Mouse (Mus musculus) gastrocnemius, adult 18-20 months (tissue): Measurements from ENCODE around the gene Nob1. TPM values are rescaled to one million over a fixed set of nuclear protein-coding genes. Genes with fewer than 3 reads are reported as not detected.

Experiments
- DNase-seq: peaks from one replicate; pipeline ENCODE4 v3.0.0; 2021; ENCODE audit warnings: low spot score
- long read RNA-seq, 2 experiments: library from polyadenylated mRNA; stranded (forward); transcript quantifications; one replicate each; pipeline ENCODE4 v2.0.0; 2021
- total RNA-seq, 2 experiments: library from RNA; stranded (reverse); gene quantifications; 2 replicates each; pipeline ENCODE4 v1.2.3; 2021

The Nob1 gene
- 10 to 100 TPM; 21.4 to 27.5 TPM for total RNA-seq
- long read RNA-seq, experiment 1, transcript Nob1-201 (9 exons, 1,658 nt), result major isoform, 17 of 23 reads
- long read RNA-seq, experiment 1, partial matches to known transcripts, result 5 of 23 reads
- long read RNA-seq, experiment 1, other reads (novel, unspliced or antisense), result 1 of 23 reads
- long read RNA-seq, experiment 2, transcript Nob1-201 (9 exons, 1,658 nt), result major isoform, 19 of 30 reads
- long read RNA-seq, experiment 2, partial matches to known transcripts, result 8 of 30 reads
- long read RNA-seq, experiment 2, other reads (novel, unspliced or antisense), result 3 of 30 reads

DNA sequence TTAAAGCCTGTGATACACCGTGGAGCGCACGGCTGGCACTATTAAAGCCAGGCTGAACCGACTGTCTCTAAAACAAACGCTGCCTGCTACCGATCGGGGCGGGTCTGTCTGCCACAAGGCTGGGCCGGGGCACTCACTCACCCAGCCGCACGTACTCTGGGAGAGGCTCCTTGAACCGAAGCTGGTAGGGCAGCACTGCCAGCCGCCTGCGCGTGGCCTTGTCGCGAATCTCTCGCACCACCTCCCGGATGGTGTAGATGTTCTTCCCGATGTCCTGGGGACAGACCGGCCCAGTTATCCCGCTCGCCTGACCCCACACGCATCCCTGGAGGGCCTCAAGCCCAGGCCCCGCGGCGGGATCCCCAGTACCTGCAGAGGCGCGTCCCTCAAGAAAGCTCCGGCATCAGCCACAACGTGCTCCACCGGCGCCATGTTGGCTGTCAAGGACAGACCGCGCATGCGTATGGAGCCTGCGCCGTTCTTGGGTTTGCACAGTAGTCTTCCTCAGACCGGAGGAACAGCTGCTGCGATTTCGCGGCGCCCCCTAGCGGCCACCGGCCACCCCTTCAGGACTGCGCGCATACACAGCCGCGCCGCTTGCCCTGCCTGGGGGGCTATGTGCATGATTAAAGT is at the start of gene Nob1:
Nob1 (minus strand) TSS at position 455 of the 633 bp plus-strand sequence.
- peak; percentile 96 for DNase-seq

DNA sequence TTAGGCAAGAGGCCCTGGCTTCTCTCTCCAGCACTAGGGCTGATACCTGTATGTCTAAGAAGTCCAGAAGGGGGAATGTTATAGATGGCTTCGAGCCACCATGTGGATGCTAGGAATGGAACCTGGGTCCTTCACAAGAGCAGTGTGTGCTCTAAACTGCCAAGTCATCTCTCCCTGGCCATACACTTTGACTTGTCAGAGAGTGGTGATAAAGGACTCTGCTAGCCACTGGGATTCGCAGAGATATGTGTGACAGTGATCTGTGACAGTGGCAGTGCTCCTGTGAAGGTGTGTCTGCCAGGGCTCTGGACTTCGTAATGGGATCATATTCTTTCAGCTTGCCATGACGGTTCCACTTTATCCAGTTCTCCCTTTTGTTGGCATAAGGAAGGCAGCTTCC is 48.5 kb upstream of the Nob1 start:
- no peak for DNase-seq

DNA sequence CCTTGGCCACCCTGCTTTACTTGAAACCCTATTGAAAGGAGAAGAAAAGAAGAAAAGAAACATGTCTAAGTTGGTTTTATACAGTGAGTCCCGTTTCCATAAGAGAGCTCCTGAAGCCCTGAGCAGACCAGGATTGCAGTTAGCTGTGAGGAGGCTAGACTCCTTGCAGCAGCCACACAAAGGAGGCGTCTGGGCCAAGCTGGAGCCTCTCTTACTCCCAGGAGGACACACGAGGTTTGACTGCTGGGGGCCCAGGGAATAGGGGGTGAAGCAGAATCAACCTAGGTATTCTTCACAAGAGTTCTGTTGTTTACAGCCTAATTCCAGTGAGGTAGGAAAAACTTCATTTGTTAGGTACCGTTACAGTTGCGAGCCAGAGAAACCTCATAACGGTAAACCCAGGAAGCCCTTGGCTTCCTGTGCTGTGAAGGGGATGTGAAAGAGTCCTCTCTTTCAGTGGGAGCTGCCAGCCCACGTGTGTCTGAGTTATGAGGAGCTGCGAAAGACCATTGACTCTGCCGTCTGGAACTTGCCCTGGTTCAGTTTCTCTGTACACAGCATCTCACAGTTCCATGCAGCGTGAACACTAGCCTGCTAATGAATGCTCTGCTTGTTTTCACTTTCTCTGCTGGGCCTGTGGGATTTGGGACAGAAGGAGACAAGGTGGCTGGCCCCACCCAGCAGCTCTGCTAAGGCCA is 47.7 kb upstream of the Nob1 start:
- no peak for DNase-seq

GRCm38 (mm10) chr8:107470302-107470701 is 45.5 kb upstream of the Nob1 start:
- DNase-seq, result no peak

- no peak for DNase-seq
Observed at GRCm38 (mm10) chr8:107468811-107469302, 44.0 kb upstream of the Nob1 start.

- no peak for DNase-seq
Observed at GRCm38 (mm10) chr8:107466642-107467041, 41.8 kb upstream of the Nob1 start.

DNA sequence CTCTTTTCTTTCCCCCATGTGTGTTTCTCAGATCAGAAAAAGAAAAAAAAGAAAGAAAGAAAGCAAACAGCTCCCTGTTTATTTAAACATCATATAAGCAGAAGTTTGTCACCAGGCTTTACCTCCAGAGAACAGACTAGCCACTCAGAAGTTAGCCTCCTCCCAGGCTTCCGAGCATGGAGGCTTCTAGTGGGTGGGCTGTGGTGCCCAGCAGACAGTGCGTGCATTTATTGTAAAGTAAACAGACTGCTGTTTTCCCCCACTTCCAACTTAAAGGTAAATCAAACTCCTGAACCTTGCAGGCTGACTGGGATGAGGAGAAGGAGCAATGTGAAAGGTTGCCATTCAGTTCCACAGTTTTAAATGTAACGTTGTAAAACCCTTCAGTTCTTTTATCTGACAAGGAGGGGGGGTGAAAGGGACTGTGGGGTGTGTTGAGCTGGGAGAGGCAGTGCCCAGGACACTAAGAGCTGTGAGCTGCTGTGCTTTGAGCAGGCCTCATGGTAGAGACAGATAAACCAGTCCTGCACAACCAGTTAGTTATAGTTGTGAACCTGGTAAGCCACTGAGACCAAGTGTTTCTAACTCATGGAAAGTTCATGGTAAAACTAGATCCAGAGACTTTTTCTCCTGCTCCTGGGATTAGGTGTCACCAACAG is 40.6 kb upstream of the Nob1 start:
- DNase-seq, result no peak

- no peak for DNase-seq
Observed at GRCm38 (mm10) chr8:107462423-107462822, 37.6 kb upstream of the Nob1 start.

DNA sequence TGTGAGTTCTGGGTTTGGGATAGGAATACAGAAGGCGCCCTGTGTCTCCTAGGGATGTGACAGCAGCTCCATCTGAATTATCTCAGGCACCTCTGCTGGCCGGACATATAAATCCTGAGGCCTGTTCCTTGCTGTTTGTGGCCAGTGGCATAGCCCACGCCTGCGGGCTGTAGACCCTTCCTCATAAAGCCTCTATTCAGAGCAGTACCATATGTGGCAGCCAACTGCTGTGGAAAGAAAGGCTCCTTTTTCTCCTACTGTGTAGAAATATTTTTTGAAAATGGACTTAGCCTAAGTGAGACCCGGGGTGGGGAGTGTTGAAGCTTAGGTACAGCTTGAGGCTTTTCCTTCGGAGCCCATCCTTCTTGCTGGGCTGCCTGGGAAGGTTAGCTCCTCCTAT is 33.4 kb upstream of the Nob1 start:
- DNase-seq, result no peak

GRCm38 (mm10) chr8:107457725-107458124 is 32.9 kb upstream of the Nob1 start:
- DNase-seq, result no peak

GRCm38 (mm10) chr8:107455268-107455667 is 30.4 kb upstream of the Nob1 start:
- DNase-seq, result peak; percentile 44

DNA sequence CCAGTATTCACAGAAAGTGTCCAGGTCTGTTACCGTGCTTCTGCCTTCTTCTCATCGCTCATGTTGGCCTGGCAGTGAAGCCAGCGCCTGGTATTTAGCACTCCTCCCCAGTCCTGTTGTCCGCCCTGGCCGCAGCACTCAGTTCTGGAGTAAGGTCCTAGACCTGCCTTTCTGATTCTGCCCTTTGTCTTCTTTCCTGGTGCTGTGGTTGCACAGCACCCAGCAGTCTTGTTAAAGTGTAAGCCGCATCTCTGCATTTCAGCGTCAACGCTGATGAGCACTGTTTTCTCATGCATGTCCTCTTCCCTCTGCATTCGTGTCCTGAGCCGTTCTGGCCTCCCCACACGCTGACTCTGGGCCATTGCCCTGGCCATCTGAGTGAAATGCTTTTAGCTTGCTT is 28.5 kb upstream of the Nob1 start:
- DNase-seq, result no peak

- no peak for DNase-seq
Observed at GRCm38 (mm10) chr8:107451414-107452066, 26.7 kb upstream of the Nob1 start.

GRCm38 (mm10) chr8:107449655-107450054 is 24.8 kb upstream of the Nob1 start:
- DNase-seq, result no peak

GRCm38 (mm10) chr8:107449130-107449529 is 24.3 kb upstream of the Nob1 start:
- no peak for DNase-seq

GRCm38 (mm10) chr8:107448382-107448889 is 23.6 kb upstream of the Nob1 start:
- DNase-seq, result no peak

DNA sequence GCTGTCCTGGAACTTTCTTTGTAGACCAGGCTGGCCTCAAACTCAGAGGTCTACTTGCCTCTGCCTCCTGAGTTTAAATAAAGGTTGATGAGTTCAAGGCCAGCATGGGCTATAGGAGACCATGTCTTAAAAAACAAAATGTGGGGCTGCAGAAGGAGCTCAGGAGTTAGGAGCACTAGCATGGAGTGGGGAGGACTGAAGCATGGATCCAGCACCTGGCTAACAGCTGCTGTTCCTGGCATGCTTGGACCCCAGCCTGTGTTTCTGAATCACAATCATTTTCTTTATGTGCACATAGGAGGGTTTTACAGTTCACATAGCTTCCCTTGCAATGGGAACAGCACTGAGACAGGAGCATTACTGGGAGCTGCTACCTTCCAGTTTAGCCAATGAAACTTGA is 22.9 kb upstream of the Nob1 start:
- DNase-seq, result no peak

- DNase-seq, result peak; percentile 16
Observed at GRCm38 (mm10) chr8:107444626-107445025, 19.8 kb upstream of the Nob1 start.

DNA sequence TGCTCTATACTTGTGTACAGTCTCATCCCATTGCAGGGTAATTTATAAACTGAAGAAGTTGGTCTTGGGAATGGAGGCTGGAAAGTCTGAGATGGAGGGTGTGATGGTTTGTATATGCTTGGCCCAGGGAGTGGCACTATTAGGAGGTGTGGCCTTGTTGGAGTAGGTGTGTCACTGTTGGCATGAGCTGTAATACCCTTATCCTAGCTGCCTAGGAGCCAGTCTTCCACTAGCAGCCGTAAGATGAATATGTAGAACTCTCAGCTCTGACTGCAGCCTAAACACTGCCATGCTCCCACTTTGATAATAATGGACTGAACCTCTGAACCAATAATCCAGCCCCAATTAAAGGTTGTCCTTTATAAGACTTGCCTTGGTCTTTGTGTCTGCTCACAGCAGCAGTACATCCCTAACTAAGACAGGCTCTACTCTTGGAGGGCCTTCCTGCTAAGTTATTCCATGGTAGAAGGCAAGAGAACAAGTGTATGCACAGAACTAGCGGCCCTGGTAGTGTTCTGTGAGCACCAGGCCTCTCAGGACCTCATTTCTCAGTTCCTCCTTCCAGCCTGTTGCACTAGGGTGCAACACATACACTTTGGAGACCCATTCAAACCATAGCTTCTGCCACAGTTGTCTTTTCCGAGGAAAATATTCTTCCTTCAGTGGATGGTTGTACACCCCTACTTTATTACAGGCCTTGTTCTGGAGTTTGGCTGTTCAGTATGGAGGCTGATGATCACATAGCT is 15.2 kb upstream of the Nob1 start:
- DNase-seq, result no peak

GRCm38 (mm10) chr8:107437711-107438110 is 12.9 kb upstream of the Nob1 start:
- no peak for DNase-seq
